In the genomic region with DNA sequence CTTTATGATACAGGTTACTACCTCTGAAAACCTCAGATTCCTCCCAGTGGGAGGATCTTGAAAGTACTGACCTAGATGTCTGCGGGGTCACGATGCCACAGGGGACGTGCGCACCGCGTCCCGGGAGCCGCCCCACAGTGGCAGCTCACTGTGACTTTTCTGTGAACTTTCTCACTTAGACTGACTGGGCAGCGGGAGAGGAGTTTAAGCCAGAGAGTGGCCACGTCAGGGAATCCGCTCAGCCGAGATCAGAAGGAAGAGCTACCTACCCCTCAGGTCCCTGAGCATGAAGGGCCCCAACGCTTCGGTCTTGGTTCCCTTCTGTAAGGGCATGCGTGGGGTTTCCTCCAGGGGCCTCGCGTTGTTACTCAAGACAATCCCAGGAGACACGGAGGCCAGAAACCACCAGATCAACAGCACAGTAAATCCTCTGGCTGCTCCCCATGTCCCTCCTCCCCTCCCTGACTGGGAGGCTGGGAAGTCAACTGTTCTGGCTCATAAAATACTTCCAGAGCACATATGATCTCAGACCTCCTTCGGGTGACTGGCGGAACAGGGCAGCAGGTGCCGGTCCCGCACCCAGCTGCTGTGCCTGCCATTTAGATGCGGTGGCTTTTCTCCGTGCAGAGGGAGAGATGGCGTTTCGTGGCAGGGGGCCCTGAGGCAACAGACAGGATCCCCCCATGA, we compare ENCODE assay signal across 8 mouse cellular contexts. TPM values are rescaled to one million over a fixed set of nuclear protein-coding genes. Genes with fewer than 3 reads are reported as not detected.
DNase-seq lines count a peak whose midpoint lies in the region; ATAC-seq lines count a peak whose summit lies in the region.

No protein-coding gene starts in this region.

- H3K36me3 ChIP-seq in stomach, embryonic 15.5 days = 0 out of 2 replicates have a peak, but pooled peaks cover 9% of the 10 kb centered on the region

- H3K9me3 ChIP-seq in stomach, embryonic 15.5 days = no peaks in the 10 kb centered on the region

- no peak overlapping the region for H3K4me3 ChIP-seq in stomach, embryonic 15.5 days (replicated peaks)

- peak; percentile 57 for DNase-seq in embryo, embryonic 11 days
- DNase-seq in embryo, embryonic 9.5 days (ENCODE audit: extremely low spot score) = no peak
- peak; percentile 78 for DNase-seq in cerebellum, adult 9-10 months
- DNase-seq in heart, adult 11 months = peak; percentile 99
- peak; percentile 79 for DNase-seq in kidney, adult 11 months

- no peaks in the 10 kb centered on the region for H3K27me3 ChIP-seq in stomach, embryonic 15.5 days (replicated peaks)

- peak overlapping the region; percentile 67 for H3K27ac ChIP-seq in stomach, embryonic 15.5 days

- peaks cover 40% of the 10 kb centered on the region for H3K4me1 ChIP-seq in stomach, embryonic 15.5 days

- 40% methylated on average over 26 of the region's 26 CpGs for WGBS in stomach, embryonic 15.5 days

- no peak overlapping the region for H3K9ac ChIP-seq in stomach, embryonic 15.5 days

- ATAC-seq in megakaryocyte progenitor cell, adult 5-6 weeks (replicated peaks; ENCODE audit: poor library complexity) = peak; percentile 21
- peak; percentile 12; the same call in 1 of the 2 replicates for ATAC-seq in stomach, embryonic 15.5 days (ENCODE audit: insufficient read depth, low FRiP score, low read depth)
- ATAC-seq in frontal cortex, adult (ENCODE audit: low TSS enrichment) = no peak

- H3K4me2 ChIP-seq in stomach, embryonic 15.5 days = 0 out of 2 replicates have a peak overlapping the region, but pooled peaks have one; percentile 6

RNA-seq across cellular contexts. Expression of a gene that starts 9.1 kb away (rescaled TPM):
- 37.0 and 38.8 TPM in 2 replicates for total RNA-seq in megakaryocyte progenitor cell, adult 5-6 weeks (2015)
- total RNA-seq in megakaryocyte progenitor cell, adult 5-6 weeks (2017) = 15.7 and 17.7 TPM in 2 replicates
- 25.5 and 25.7 TPM in 2 replicates for polyA plus RNA-seq in stomach, embryonic 15.5 days (2015; fragmentation: Nextera tagmentation; extraction: Ambion mirVana)

RNA-seq across cellular contexts. Expression of a gene that starts 9.5 kb away (rescaled TPM):
- not detected in 2 replicates for total RNA-seq in megakaryocyte progenitor cell, adult 5-6 weeks (2015)
- total RNA-seq in megakaryocyte progenitor cell, adult 5-6 weeks (2017) = 0.81 and 1.1 TPM in 2 replicates
- polyA plus RNA-seq in stomach, embryonic 15.5 days (2015; fragmentation: Nextera tagmentation; extraction: Ambion mirVana) = 0.40 and 0.69 TPM in 2 replicates

RNA-seq across cellular contexts. Expression of a gene that starts 33.0 kb away (rescaled TPM):
- total RNA-seq in megakaryocyte progenitor cell, adult 5-6 weeks (2015) = 2.0 and 2.3 TPM in 2 replicates
- 4.7 and 5.8 TPM in 2 replicates for total RNA-seq in megakaryocyte progenitor cell, adult 5-6 weeks (2017)
- 10.4 and 11.4 TPM in 2 replicates for polyA plus RNA-seq in stomach, embryonic 15.5 days (2015; fragmentation: Nextera tagmentation; extraction: Ambion mirVana)

RNA-seq across cellular contexts. Expression of a gene that starts 33.2 kb away (rescaled TPM):
- total RNA-seq in megakaryocyte progenitor cell, adult 5-6 weeks (2015) = 11.8 and 13.3 TPM in 2 replicates
- total RNA-seq in megakaryocyte progenitor cell, adult 5-6 weeks (2017) = 34.9 and 35.8 TPM in 2 replicates
- 41.8 and 44.9 TPM in 2 replicates for polyA plus RNA-seq in stomach, embryonic 15.5 days (2015; fragmentation: Nextera tagmentation; extraction: Ambion mirVana)

RNA-seq across cellular contexts. Expression of a gene that starts 54.7 kb away (rescaled TPM):
- not detected in 2 replicates for total RNA-seq in megakaryocyte progenitor cell, adult 5-6 weeks (2015)
- total RNA-seq in megakaryocyte progenitor cell, adult 5-6 weeks (2017) = not detected in 2 replicates
- polyA plus RNA-seq in stomach, embryonic 15.5 days (2015; fragmentation: Nextera tagmentation; extraction: Ambion mirVana) = not detected in 2 replicates
